Mouse (Mus musculus) adrenal gland, postnatal 10 days (tissue): Measurements from ENCODE around the gene Tkfc. TPM values are rescaled to one million over a fixed set of nuclear protein-coding genes. Genes with fewer than 3 reads are reported as not detected.
"Not testable (repeated sequence)": the region's sequence is repeated elsewhere in the genome, so short reads cannot be mapped to it uniquely, and the experiment has no call there.

ENCODE experiments used
- DNase-seq: peaks from one replicate; pipeline ENCODE4 v3.0.0; 2021; ENCODE audit warnings: mixed read lengths
- total RNA-seq, 2 experiments: library from RNA; stranded (reverse); gene quantifications; 2 replicates each; pipeline ENCODE4 v1.2.3; 2021

The Tkfc gene
- total RNA-seq, 2 experiments from 2014 or later, result 32.0 to 64.7 TPM

DNA sequence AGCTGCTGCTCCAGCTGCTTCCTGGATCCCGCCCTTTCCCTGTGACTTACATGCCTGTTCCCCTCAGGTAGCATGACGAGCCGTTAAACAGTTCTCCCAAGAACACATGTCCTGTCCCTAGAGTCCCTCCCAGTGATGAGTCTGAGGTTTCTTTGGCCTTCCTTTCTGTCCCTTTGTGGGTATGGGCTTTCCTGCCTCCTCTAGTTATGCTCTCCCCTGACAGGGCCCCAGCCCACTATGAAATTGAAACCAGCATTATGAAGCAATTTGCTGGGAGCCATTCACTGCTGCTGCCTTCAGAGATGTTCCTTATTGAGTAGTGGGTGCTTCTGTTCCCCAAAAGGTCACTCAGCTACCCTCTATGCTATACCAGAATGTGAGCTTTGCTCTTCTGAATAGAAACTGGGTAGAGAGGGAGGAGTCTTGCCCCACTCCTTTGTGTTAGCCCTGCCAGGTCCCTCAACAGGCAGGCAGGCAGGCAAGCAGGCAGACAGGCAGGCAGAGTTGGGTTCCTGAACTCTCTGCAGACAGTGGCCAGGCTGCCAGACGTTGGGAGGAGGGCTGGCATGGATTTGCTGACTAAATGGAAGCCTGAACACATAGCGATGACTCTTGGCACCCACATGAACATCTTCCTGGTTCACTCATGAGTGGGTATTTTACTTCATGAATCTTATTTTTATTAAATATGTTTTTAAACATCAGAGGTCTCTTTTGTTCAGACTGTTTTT lies 16.2 kb downstream of the Tkfc start:
- DNase-seq, result no peak

GRCm38 (mm10) chr19:10587231-10587630 lies 18.2 kb downstream of the Tkfc start:
- DNase-seq, result no peak

- DNase-seq, result no peak
Observed at GRCm38 (mm10) chr19:10585112-10585511, 20.3 kb downstream of the Tkfc start.

DNA sequence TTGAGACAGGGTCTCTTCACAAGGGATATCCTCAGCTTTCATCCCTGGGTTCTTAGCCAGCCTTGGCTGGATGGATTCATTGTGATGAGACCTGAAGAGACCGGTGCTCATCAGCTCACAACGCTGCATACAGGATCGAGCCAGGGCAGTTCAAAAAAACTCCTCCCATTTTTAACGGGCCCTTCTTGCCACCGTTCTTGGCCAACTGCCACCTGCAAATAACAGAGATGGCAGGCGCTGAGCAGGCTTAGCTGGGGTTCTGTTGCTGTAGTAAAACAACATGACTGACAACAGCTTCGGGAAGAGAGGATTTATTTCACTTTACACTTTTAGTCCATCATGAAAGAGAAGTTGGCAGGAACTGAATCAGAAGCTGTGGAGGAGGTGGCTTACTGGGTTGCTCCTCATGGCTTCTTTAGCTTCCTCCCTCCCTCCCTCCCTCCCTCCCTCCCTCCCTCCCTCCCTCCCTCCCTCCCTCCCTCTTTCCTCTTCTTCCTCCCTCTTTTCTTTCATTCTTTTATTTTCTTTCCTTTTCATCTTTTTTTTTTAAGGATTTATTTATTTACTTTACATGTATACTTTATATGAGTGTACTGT lies 21.8 kb downstream of the Tkfc start:
- no peak for DNase-seq

- no peak for DNase-seq
Observed at GRCm38 (mm10) chr19:10581984-10582383, 23.5 kb downstream of the Tkfc start.

DNA sequence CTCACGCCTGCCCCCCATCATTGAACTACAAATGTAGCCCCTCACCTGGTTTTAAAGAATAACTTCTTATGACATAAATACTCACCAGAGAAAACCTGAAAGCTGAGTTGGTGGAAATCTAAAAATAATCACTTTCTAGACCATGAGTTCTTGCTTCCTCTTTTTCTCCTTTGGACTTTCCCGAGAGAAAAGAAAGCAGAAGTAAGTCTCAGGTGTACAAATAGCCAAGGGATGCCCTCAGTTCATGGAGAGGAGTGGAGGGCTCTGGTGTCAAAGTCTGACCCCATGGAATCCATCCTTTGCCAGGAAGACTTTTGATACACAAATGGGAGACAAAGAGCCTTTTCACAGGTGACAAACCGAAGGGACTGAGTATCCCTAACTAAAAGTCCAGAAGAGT lies 24.7 kb downstream of the Tkfc start:
- no peak for DNase-seq

GRCm38 (mm10) chr19:10580102-10580501 lies 25.4 kb downstream of the Tkfc start:
- no peak for DNase-seq

- peak; percentile 94 for DNase-seq
Observed at GRCm38 (mm10) chr19:10576690-10577561, 28.5 kb downstream of the Tkfc start, which contains the start of the genes Cyb561a3 and Tmem138. Gene Cyb561a3, plus strand, starts transcription at chr19:10577172. Gene Tmem138, minus strand, starts transcription at chr19:10577362.

DNA sequence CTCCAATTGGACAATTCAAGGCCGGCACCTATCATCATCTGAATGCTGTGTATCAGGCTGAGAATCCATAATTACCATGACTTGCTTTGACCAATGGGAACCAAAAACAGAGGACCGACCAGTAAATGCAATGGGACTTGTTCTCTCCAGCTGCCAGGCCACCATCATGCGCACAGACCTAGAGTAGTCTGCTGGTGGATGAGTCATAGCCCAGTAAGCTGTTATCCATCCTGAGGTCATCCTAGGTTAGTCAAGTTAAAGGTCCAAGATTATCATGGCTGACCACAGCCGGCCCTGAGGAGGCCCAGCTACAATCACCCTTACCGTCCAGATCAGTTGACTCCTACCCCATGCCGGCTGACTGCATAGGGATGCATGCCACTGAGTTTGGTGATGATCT lies 35.8 kb downstream of the Tkfc start:
- DNase-seq, result no peak

DNA sequence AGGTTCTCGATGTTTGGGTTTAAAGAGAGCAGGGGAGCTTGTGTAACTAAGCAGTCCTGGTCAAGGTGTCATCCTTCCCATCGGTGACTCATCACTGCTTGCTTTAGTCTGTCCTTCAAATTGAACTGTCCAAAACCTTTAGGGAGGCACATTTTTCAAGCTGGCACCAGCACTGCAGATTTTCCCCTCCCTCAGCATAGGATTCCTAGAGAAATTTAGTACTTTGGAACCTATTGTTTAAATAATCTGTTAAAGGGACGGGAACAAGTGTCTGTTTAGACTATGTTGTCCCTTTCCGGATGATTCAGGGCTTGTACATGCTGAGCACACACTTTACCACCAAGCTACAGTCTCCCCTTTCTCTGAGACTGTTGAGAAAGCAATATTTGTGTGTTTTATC lies 40.2 kb downstream of the Tkfc start:
- DNase-seq, result no peak

DNA sequence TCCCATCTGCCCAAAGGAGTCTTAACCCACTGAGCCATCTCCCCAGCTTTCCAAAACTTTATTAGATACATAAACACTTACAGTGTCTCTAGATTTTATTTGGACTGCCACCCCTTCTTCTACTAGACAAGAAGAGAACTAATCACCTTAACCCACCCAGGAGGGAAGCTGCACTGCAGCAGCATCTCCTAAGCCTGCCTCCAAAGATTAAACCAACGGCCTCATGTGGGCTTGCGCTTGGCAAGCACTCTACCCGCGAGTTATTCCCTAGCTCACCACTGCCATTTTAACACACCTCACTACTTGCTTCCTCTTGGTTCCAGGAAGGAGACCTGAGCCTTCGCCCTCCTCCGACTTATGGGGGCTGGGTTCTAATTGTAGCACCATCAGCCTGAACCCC lies 41.2 kb downstream of the Tkfc start:
- DNase-seq, result no peak

GRCm38 (mm10) chr19:10562351-10562750 lies 43.1 kb downstream of the Tkfc start:
- DNase-seq, result no peak

- DNase-seq, result peak; percentile 40
Observed at GRCm38 (mm10) chr19:10561558-10562314, 43.7 kb downstream of the Tkfc start.

GRCm38 (mm10) chr19:10560108-10560507 lies 45.3 kb downstream of the Tkfc start:
- DNase-seq, result peak; percentile 10

DNA sequence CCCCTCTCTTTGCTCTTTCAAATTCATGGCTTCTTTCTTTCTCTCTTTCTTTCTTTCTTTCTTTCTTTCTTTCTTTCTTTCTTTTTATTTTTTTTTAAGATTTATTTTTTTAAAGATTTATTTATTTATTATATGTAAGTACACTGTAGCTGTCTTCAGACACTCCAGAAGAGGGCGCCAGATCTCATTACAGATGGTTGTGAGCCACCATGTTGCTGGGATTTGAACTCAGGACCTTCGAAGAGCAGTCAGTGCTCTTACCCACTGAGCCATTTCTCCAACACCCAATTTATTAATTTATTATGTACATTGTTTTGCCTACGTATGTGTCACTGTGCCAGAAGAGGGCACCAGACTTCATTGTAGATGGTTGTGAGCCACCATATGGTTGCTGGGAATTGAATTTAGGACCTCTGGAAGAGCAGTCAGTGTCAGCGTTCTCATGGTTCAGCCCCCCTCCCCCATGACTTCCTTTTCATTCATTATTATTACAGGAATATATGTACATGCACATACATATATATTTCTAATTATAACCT lies 47.5 kb downstream of the Tkfc start:
- not testable (repeated sequence) for DNase-seq

DNA sequence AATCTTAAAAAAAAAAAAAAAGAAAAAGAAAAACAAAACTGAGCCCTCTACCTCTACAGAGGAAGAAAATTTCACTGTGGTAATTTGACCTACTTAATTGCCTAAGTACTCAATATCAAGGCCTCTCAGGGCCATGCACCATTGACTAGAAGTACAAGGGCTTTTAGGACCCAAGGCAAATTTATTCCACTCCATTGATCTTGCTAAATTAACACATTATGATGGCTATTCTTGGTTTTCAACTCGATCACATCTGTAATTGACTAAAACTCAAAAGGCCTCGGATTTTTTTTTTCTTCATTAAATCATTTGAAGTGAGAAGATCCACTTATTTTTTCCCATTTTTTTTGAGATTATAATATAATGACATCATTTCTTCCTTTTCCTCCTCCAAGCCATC lies 48.0 kb downstream of the Tkfc start:
- DNase-seq, result no peak

DNA sequence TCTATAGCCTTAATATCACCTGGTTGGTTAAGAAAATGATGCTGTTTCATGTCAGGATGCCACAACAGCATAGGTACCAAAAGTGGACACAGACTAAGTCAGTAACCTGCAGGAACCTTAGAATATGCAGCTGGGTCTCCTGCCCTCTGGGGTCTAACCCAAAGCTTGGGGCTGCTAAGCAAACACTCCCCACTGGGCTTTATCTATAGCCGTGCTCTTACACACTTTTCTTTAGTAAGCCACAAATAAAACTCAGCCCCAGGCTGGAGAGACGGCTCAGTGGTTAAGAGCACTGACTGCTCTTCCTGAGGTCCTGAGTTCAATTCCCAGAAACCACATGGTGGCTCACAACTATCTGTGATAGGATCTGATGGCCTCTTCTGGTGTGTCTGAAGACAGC lies 48.5 kb downstream of the Tkfc start:
- DNase-seq, result no peak

GRCm38 (mm10) chr19:10555624-10556510 lies 49.6 kb downstream of the Tkfc start, which contains the start of gene Tmem216:
Gene Tmem216, minus strand, starts transcription at chr19:10556238.
- peak; percentile 90 for DNase-seq

- no peak for DNase-seq
Observed at GRCm38 (mm10) chr19:10539454-10539853, 66.0 kb downstream of the Tkfc start.
